Mouse (Mus musculus) liver, embryonic 14.5 days (tissue): ENCODE measurements around the gene Zfp598. TPM values are rescaled to one million over a fixed set of nuclear protein-coding genes. Genes with fewer than 3 reads are reported as not detected.

Source experiments
- ATAC-seq: fragments of 200-750 bp; cut with Nextera tagmentation; 2 replicates; pipeline ENCODE4 v1.8.0; 2017; ENCODE audit warnings: moderate number of reproducible peaks, mild to moderate bottlenecking, moderate library complexity; ENCODE audit not compliant: insufficient read depth
- DNase-seq, 3 experiments: peaks; one replicate each; pipeline ENCODE4 v3.0.0-alpha.2; 2012 to 2013; ENCODE audit warnings: low read depth in 3 of 3, low spot score in 3 of 3
- H3K27ac ChIP-seq: fragments of 300-500 bp; sonication (generic); 2 replicates; pipeline ENCODE4 v1.5.1; 2014; ENCODE audit warnings: moderate library complexity, mild to moderate bottlenecking, control low read depth, inconsistent platforms
- H3K27me3 ChIP-seq: fragments of 300-500 bp; sonication (generic); 2 replicates; pipeline ENCODE4 v1.6.1; 2014; ENCODE audit warnings: mild to moderate bottlenecking, low read length, moderate library complexity; ENCODE audit not compliant: control insufficient read depth, insufficient read depth
- H3K36me3 ChIP-seq: fragments of 300-500 bp; sonication (generic); replicated peaks from 2 replicates; pipeline ENCODE4 v1.6.1; 2014; ENCODE audit warnings: low read depth; ENCODE audit not compliant: control insufficient read depth, insufficient read depth
- H3K4me1 ChIP-seq, 2 experiments: fragments of 200-500 bp in 1 of 2; fragments of 300-500 bp in 1 of 2; sonication (generic) in 1 of 2; replicated peaks; 2 replicates each; pipeline ENCODE4 v1.6.1; 2012 to 2014; ENCODE audit warnings: antibody characterized with exemption in 1 of 2, inconsistent platforms in 1 of 2, low read length in 1 of 2; ENCODE audit not compliant: control insufficient read depth in 2 of 2, insufficient read depth in 2 of 2
- H3K4me2 ChIP-seq: fragments of 300-500 bp; sonication (generic); 2 replicates; pipeline ENCODE4 v1.6.1; 2014; ENCODE audit warnings: low read depth, mild to moderate bottlenecking, control low read depth, moderate library complexity
- H3K4me3 ChIP-seq, 2 experiments: fragments of 200-500 bp in 1 of 2; fragments of 300-500 bp in 1 of 2; sonication (generic) in 1 of 2; 2 replicates each; pipeline ENCODE4 v1.5.1; 2012 to 2014; ENCODE audit warnings: low read depth in 2 of 2, low read length in 2 of 2, mild to moderate bottlenecking in 2 of 2, control low read depth in 1 of 2, inconsistent platforms in 1 of 2, moderate library complexity in 1 of 2; ENCODE audit not compliant: insufficient read depth in 1 of 2
- H3K9ac ChIP-seq: fragments of 300-500 bp; sonication (generic); replicated peaks from 2 replicates; pipeline ENCODE4 v1.6.1; 2014; ENCODE audit warnings: mild to moderate bottlenecking, control low read depth, moderate library complexity
- H3K9me3 ChIP-seq: fragments of 300-500 bp; sonication (generic); 2 replicates; pipeline ENCODE4 v1.6.1; 2016; ENCODE audit warnings: low read length, mixed read lengths; ENCODE audit not compliant: control insufficient read depth
- CTCF ChIP-seq: IDR thresholded peaks from 2 replicates; pipeline ENCODE4 v1.5.1; 2016; ENCODE audit warnings: antibody characterized with exemption, low read depth, control low read depth
- EP300 ChIP-seq: IDR thresholded peaks from 2 replicates; pipeline ENCODE4 v1.6.1; 2016; ENCODE audit warnings: antibody characterized with exemption, low read depth
- WGBS: fragments of 180-500 bp; shearing (Covaris S2); extraction: QIAGEN DNeasy Blood & Tissue Kit; methylation state at CpG from one replicate; pipeline ENCODE4 v1.1.7; 2014; ENCODE audit not compliant: insufficient replicate concordance; 5-methylcytosine and 5-hydroxymethylcytosine counted together
- polyA plus RNA-seq, 2 experiments: library from polyadenylated mRNA; depleted of rRNA in 1 of 2; stranded (reverse) in 1 of 2; unstranded in 1 of 2; fragments of >200 nt; fragmentation: Nextera tagmentation in 1 of 2; extraction: Ambion mirVana in 1 of 2; gene quantifications; 2 replicates each; pipeline versions ENCODE4 v1.2.1 to v1.2.3; 2012 to 2014

Zfp598 gene
- polyA plus RNA-seq, 2 experiments = 10.7 to 23.8 TPM

DNA sequence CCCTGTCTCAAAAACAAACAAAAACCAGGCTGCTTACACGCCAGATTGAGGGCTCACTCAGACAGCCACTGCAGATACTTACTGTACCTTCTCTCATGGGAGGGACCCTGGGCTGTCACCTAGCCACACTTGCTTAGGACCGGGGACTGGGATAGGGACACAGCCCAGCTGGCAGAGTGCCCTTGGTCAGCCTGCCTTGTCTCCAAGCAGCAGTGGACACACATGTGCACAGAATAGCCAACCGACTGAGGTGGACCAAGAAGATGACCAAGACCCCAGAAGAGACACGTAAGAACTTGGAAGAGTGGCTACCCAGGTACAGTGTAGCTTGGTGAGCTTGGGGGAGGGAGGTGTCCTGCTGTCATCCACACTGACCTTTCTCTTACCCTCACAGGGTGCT, 31.3 kb upstream of the Zfp598 start:
- Histone ChIP-seq H3K9me3 (no peaks in the 10 kb centered on the region), H3K36me3 (no peaks in the 10 kb centered on the region), H3K9ac (no peak overlapping the region), H3K27ac (no peak overlapping the region), H3K4me3 (no peak overlapping the region), H3K27me3 (no peaks in the 10 kb centered on the region), H3K4me1 (peaks cover 0 to 11% of the 10 kb centered on the region in 2 experiments; a peak in 3 of 4 replicates), H3K4me2 (no peak overlapping the region)
- 73% methylated on average over 4 of the region's 4 CpGs for WGBS
- ATAC-seq (no peak), DNase-seq (no peak)
- TF ChIP-seq EP300 (no peak), CTCF (no peak)

- H3K36me3 ChIP-seq = no peaks in the 10 kb centered on the region
- H3K27ac ChIP-seq = no peak overlapping the region
- ATAC-seq (no peak), DNase-seq (no peak)
- H3K9ac ChIP-seq = no peak overlapping the region
- H3K4me1 ChIP-seq = peaks cover 0 to 8% of the 10 kb centered on the region in 2 experiments; a peak in 1 of 4 replicates
- no peaks in the 10 kb centered on the region for H3K9me3 ChIP-seq
- TF ChIP-seq CTCF (no peak), EP300 (no peak)
- no peaks in the 10 kb centered on the region for H3K27me3 ChIP-seq
- no peak overlapping the region for H3K4me3 ChIP-seq
- 65% methylated on average over 9 of the region's 9 CpGs for WGBS
- H3K4me2 ChIP-seq = no peak overlapping the region
Measured at GRCm38 (mm10) chr17:24638840-24639239, 30.6 kb upstream of the Zfp598 start.

GRCm38 (mm10) chr17:24639571-24639988, 29.9 kb upstream of the Zfp598 start:
- 77% methylated on average over 5 of the region's 5 CpGs for WGBS
- H3K4me1 ChIP-seq = peaks cover 0 to 10% of the 10 kb centered on the region in 2 experiments; a peak in 1 of 4 replicates
- no peak overlapping the region for H3K4me2 ChIP-seq
- H3K27ac ChIP-seq = no peak overlapping the region
- TF ChIP-seq CTCF (no peak), EP300 (no peak)
- H3K4me3 ChIP-seq = no peak overlapping the region
- no peaks in the 10 kb centered on the region for H3K9me3 ChIP-seq
- no peaks in the 10 kb centered on the region for H3K27me3 ChIP-seq
- no peak for DNase-seq
- H3K9ac ChIP-seq = no peak overlapping the region
- no peaks in the 10 kb centered on the region for H3K36me3 ChIP-seq
- ATAC-seq = no peak

DNA sequence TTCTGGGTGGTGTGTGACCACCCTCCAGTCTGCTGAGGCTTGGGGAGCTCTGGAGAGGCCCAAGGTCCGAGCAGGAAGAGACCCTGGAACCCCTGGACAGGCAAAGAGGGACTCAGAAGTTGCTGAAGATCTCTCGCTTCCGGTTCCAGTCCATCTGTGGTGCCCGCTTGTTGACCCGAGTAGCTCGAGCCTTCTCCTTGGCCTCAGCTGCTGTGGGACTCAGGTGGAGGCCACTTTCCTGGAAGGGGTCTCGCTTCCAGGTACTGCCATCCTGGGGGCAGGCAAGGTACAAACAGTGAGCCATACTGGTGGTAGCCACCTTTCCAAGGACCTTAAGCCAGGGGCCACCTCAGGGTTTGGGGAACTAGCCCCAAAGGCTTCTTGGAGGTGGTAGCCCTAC, 29.4 kb upstream of the Zfp598 start:
- Histone ChIP-seq H3K4me2 (no peak overlapping the region), H3K27me3 (no peaks in the 10 kb centered on the region), H3K9me3 (no peaks in the 10 kb centered on the region), H3K4me1 (peaks cover 0 to 14% of the 10 kb centered on the region in 2 experiments; a peak in 3 of 4 replicates), H3K27ac (no peak overlapping the region), H3K9ac (no peak overlapping the region), H3K4me3 (no peak overlapping the region), H3K36me3 (no peaks in the 10 kb centered on the region)
- no peak for TF ChIP-seq EP300
- TF ChIP-seq CTCF = no peak
- WGBS = 73% methylated on average over 7 of the region's 7 CpGs
- DNase-seq (no peak), ATAC-seq (no peak)

DNA sequence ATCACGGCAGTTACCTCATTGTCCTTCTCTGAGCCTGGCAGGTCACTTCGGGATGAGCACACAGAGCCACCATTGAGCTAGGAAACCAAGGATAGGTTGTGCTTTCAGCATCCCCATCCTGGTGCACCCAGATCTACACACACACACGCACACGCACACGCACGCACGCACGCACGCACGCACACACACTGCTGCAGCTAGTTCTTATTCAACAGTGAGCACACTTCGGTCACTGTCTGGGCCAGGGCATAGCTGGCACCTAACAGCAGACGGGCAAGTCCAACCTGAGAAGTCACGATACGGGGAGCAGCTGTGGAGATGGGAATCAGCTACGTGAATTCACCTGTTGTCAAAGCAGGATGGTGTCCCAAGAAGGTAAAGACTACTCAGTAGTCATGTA, 28.9 kb upstream of the Zfp598 start:
- Histone ChIP-seq H3K4me1 (peaks cover 0 to 18% of the 10 kb centered on the region in 2 experiments; a peak in 3 of 4 replicates), H3K9me3 (no peaks in the 10 kb centered on the region), H3K9ac (no peak overlapping the region), H3K4me3 (no peak overlapping the region), H3K36me3 (no peaks in the 10 kb centered on the region), H3K27ac (no peak overlapping the region), H3K27me3 (no peaks in the 10 kb centered on the region), H3K4me2 (no peak overlapping the region)
- DNase-seq (no peak), ATAC-seq (no peak)
- 81% methylated on average over 15 of the region's 15 CpGs for WGBS
- no peak for TF ChIP-seq EP300
- TF ChIP-seq CTCF = no peak
